Mouse (Mus musculus) brain, embryonic 14.5 days (tissue): ENCODE measurements around the gene Mtm1.

Experiments used
- CTCF ChIP-seq: fragments of 200-500 bp; IDR thresholded peaks from 2 replicates; pipeline ENCODE4 v1.5.1; 2012; ENCODE audit warnings: inconsistent platforms, mild to moderate bottlenecking, moderate library complexity, borderline replicate concordance; ENCODE audit not compliant: insufficient read depth, insufficient read length; ENCODE audit errors: extremely low read depth
- POLR2A ChIP-seq: fragments of 200-500 bp; IDR thresholded peaks from 2 replicates; pipeline ENCODE4 v1.6.1; 2012; ENCODE audit warnings: mild to moderate bottlenecking, inconsistent platforms, borderline replicate concordance; ENCODE audit not compliant: poor library complexity, insufficient read depth, insufficient read length, severe bottlenecking; ENCODE audit errors: extremely low read depth

GRCm38 (mm10) chrX:71355331-71355730 is 144.8 kb downstream of the Mtm1 start:
- no peak for TF ChIP-seq CTCF
- TF ChIP-seq POLR2A = no peak
